Mouse (Mus musculus): ENCODE measurements around the gene Nr6a1. TPM values are rescaled to one million over a fixed set of nuclear protein-coding genes. Genes with fewer than 3 reads are reported as not detected.

Gene Nr6a1
- total RNA-seq, 2 experiments from 2014 or later: 6.0 to 6.8 TPM

DNA sequence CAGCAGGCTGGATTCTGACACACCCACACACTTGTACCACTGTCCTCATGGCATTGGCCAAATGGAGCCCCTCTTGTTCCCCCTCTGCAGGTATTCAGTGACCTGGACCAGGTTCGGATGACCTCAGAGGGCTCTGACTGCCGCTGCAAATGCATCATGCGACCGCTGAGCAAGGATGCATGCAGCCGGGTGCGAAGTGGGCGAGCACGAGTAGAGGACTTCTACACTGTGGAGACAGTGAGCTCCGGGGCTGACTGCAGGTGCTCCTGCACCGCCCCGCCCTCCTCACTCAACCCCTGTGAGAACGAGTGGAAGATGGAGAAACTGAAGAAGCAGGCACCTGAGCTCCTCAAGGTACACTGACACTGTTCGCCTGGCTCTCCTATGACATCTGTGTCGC lies 13.9 kb upstream of the Nr6a1 start:
- no peak for ATAC-seq (replicated peaks; ENCODE audit: low FRiP score, low TSS enrichment, poor library complexity, severe bottlenecking)

DNA sequence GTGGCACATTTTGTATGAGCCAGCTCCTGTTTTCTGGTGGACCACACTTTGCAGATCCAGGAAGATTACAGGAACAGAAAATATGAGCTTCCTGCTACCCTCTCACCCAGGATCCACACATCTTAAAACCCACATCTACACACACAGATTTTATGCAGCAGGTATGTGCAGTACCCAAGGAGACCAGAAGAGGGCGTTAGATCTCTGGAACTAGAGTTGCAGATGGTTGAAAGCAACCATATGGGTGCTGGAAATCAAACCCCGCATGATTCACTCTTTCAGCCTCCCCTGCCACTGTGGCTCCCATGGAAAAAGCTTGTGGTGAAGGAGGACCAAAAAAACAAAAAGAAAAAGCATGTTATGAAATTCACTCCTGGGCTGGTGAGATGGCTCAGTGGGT lies 11.6 kb upstream of the Nr6a1 start:
- ATAC-seq (replicated peaks; ENCODE audit: low FRiP score, low TSS enrichment, poor library complexity, severe bottlenecking): no peak

DNA sequence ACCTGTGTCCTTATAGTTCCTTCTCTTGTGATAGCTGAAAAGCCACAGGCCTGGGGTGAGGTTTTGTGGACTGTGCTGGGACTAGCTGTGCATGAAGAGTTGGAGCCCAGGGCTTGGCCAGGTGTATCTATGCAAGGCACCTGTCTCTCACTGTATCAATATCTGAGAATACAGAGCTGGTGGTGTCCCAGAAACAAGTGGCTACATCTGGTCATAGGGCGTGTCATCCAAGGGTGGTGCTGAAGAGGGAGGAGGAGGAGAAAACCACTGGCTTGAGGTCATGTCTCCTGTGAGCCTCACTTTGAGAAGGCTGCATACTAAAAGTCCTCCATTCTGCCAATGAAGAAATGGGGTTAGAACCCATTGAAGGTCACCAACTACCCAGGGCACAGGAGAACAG lies 10.5 kb upstream of the Nr6a1 start:
- ATAC-seq (replicated peaks; ENCODE audit: low FRiP score, low TSS enrichment, poor library complexity, severe bottlenecking): peak; percentile 79

DNA sequence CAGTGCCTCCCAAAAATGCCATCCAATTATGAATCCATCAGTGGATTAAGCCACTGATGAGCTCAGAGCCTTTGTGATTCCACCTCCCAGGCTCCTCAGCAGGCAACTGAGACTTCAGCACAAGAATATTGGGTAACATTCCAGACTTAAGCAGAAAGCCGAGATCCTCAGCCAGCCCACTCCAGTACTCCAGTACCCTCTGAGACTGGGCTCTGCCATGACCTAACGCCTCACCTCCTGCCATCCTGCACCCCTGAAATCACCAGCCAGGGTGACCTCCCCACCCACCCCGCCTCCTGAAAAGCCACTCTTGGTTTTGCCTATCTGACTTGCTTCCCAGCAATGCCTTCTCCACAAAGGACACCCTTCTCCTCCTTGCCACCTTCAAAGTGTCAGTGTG lies 9.9 kb upstream of the Nr6a1 start:
- no peak for ATAC-seq (replicated peaks; ENCODE audit: low FRiP score, low TSS enrichment, poor library complexity, severe bottlenecking)

DNA sequence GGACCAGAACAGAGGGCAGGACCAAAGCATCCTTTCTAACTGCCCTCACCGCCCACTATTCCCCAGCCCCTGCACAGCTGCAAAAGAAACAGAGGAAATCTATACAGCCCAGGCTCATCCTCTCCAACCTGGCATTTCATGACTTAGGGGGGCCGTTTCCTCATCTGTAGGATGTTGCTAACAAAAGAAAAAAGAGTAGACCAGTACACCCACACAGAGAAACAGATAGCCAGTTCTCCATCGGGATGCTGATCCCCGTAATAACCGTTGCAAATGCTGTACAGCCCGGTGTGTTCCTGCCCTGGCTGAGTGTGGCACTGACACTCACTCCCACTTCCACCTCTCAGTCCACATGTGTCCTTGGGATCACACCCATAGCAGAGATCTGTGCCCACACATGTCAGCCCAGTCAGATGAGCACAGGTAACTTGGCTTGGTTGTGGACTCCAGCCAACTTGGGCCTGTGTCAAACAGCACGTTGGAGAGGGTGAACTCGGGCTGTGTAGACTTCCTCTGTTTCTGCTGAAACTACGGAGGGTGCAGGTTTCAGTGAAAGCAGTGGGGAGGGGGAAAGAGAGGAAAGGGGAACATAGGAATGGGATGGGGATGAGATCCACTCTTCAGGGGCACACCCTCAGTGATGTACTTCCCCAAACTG lies 9.4 kb upstream of the Nr6a1 start:
- ATAC-seq (replicated peaks; ENCODE audit: low FRiP score, low TSS enrichment, poor library complexity, severe bottlenecking): no peak

DNA sequence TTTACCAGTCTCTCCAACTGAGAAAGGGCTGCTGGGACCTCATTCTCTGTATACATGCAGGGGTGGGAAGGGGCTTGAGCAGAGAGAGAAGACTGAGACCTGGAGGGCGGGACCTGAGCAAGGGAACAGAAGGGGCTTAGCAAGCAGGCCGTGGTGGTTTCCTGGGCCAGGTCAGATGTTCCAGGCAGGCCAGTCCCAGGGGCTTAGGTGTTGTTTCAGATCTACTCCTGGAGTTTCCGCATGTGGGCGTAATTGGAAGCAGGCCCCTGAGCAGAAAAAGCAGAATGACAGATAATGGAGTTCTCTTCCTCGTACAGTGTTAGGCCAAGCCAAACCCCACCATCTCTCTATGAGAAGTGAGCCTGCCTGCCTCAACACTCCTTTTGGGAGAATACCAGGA lies 7.4 kb upstream of the Nr6a1 start:
- ATAC-seq (replicated peaks; ENCODE audit: low FRiP score, low TSS enrichment, poor library complexity, severe bottlenecking): no peak

DNA sequence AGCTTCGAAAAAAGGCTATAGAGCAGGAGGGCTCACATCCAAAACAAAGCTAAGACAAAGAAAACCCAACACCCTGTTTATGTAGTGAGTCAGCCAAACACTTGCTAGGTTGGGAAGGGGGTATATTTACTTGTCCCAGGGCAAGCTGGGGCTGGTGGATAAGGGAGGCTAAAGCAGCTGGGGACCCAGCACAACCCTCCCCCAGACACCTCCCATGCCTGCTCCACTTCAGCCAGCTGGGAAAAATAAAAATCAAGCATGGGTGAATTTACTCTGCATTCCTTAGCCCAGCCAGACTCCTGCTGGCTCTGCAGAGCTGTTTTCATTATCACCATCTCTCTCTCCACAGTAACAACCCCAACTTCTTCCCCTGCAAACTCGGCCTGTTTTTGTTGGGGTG lies 6.4 kb upstream of the Nr6a1 start:
- ATAC-seq (replicated peaks; ENCODE audit: low FRiP score, low TSS enrichment, poor library complexity, severe bottlenecking): no peak

DNA sequence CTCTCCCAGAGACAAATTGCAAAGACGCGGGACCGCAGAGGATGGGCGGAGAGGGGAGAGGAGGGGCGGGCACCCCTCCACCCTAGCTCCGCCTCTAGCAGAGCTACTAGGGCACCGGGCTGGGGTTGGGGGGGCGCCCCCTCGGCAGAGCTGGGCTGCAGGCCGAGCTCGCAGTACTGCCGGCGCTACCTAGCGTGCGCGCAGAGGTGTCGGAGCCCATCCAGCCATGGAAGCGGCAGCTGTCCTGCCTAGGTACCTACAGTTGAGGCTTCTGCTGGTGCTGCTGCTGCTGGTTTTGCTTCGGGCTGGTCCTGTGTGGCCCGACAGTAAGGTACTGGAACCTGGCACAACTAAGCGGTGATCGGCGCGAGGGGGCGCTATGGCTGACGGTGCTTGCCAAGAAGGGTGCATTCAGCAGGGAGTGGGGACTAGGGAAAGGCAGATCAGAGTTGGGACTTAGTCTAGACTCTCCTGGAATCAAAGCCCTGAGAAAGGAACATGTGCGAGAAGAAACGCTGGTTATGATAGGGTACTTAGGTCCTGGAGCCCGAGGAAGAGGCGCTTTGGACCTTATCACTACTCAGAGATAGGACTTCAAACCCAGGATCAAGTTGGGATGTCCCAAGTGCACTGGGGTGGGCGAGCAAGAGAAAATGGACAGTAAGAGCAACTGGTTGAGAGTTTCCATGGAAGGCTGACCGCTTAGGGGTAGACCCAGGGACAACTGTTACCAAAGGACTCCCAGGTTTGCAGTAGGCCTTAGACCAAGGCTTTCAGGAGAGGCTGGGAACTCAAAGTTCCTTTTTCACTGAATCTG lies 4.6 kb upstream of the Nr6a1 start, which contains the start of gene Olfml2a:
Gene Olfml2a, plus strand, starts transcription at position 128 of the 817 bp plus-strand sequence.
- peak; percentile 80 for ATAC-seq (replicated peaks; ENCODE audit: low FRiP score, low TSS enrichment, poor library complexity, severe bottlenecking)

DNA sequence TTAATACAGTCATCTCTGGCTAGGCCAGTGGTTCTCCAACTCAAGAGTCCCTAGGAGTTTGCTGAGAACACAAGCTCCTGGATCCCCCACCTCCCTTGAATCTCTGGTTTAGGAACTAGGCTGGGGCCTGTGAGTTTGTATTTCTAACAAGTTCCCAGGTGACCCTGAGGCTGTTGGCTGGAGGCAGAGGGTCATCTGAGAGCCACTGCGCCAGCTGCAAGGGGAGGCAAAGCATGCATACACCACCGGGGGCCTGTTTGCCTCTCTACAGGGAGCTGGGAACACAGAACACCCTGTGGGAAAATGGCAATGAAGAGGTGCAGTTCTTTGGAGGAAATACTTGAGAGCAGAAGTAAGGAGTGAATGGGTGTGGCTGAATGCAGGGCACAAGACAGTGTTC lies 2.8 kb upstream of the Nr6a1 start:
- no peak for ATAC-seq (replicated peaks; ENCODE audit: low FRiP score, low TSS enrichment, poor library complexity, severe bottlenecking)

DNA sequence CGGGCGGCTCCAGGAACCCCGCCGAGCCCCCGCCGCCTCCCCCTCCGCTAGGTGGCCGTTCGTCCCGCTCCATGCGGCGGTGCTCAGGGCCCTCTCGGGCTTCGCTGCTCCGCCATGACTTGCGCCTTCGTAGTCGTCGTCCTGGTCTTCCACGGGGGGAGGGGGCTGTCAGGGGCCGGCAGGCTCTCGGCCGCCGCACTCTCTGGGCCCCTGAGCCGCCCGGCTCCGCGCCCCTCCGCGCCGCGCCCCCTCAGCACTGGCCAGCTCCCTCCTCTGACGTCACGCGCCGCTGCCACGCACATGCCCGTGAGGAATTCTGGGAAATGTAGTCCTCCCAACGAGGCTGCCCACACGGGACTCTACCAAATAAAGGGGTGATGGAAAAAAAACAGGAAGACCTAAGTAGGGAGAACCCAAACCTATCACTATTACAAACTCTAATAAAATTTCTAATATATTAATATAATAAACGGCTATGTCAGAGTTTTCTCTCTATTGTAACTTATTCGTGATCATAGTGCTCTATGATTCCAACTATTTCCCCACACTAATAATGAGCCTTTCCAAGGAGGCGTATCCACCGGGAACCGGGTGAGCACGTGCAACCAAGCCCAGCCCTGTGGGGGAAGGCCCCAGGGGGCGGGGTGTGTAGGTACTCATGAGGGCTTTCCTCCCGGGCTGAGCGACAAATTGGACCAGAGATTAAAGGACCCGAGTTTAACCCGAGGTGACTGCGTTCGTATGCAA lies 1.2 kb downstream of the Nr6a1 start:
- peak; percentile 96 for ATAC-seq (replicated peaks; ENCODE audit: low FRiP score, low TSS enrichment, poor library complexity, severe bottlenecking)

DNA sequence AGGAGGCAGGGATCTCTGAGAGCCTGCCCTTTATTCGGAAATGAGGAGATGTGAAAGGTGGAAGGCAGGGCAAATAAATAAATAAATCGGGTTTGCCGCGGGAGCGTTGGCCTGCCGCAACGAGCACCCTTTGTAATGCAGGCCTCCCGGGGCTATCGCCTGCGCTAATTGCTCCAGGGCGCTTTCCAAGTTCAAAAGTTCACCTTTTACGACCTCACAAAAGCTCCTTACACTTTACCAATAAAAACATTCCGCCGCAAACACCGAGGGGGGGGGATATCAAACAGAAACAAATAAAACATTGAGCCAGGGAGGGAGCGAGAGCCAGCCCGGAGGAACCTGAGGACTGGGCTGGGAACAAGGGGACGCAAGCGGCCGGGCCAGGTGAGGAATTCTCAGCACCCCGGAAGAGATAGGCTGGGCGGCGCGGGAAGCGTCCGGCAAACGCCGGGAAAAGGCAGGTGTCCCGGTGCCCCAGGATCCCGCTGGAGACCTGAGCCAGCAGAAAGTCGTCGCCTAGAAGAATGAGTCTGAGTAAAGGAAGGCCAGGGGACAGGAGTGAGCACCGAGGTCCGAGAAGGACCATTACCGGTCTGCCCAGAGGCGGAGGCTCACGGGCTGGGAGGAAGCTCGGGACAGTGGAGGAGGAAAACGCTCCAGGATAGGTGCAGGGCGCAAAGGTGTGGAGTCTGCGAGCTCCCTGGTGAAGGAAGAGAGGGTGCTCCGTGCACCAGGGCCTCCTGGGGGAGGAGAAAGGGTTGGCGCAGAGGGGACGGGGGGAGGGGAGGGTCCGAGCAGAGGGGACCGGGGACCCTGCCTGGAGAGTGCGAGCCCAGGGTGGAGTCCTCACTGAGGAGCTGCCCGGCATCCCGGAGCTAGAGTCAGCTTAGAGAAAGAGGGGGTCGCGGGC lies 2.1 kb downstream of the Nr6a1 start:
- ATAC-seq (replicated peaks; ENCODE audit: low FRiP score, low TSS enrichment, poor library complexity, severe bottlenecking): 0 out of 2 replicates have a peak, but pooled peaks have one; percentile 5

DNA sequence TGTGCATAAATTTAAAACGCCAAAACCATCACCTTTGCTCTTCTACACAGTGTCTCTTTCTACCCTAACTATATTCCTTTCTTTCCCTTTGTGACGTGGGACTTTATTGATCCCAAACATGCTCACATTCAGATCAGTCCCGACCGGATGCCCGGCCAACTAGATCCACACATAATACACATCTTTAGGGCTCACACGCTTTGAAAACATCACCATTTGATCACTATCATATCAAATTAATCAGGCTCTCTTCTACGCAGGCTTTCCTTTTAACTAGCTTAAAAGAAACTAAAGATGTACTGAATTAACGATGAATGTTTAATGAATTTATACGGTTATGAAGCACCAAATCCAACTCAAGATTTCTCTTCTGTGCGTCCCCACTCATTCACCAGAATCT lies 2.9 kb downstream of the Nr6a1 start:
- ATAC-seq (replicated peaks; ENCODE audit: low FRiP score, low TSS enrichment, poor library complexity, severe bottlenecking): no peak

DNA sequence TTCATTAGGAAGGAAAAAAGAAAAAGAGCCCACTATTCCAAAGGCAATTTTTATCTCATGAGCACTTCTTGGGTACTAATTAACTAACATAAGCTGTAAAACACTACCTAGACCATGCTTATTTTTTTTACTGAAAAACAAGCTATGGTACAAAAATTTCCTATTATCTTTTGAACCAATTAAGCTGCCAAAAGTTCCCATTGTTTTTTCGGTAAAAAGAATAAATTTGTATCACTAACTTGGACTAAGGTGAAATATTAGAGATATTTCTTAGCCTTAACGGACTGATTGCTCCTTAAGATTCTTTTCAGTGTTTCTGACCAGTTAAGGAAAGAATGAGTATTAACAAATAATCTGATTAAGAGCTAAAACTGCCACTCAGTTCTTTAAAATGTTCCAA lies 3.6 kb downstream of the Nr6a1 start:
- ATAC-seq (replicated peaks; ENCODE audit: low FRiP score, low TSS enrichment, poor library complexity, severe bottlenecking): no peak

DNA sequence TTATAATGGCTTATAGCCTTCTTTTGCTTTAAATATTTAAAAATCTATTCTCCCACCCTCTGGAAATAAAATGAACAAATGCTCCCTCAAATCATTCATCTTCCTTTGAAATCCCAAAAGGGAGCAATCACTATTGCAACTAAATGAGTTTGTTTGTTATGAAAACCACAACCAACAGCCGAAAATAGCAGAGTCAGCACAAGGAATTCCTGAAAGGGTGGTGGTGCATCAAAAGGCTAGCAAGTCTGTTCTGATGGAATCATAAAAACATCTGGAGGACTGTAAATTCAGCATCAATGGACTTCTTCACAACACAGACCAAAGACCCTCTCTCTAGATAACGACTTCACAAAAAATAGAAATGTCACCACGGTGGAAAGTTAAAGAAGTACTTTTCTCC lies 4.0 kb downstream of the Nr6a1 start:
- ATAC-seq (replicated peaks; ENCODE audit: low FRiP score, low TSS enrichment, poor library complexity, severe bottlenecking): no peak

DNA sequence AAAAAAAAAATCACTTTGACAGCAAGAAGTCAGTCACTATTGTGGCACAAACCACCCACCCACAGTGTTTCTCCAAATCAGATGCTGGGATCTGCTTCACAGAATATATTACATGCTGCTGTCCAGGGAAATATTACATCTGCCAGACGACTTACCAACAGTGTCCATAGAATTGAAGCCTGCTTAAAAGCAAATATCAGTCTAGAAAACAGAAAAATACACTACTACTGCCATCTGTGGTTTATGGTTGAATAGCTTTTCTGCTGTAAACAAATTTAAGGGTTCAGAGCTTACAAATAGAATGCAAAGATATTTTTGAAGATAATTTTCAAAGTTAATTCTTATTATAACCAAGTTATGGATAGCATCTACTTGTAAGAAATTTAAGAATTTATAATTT lies 6.1 kb downstream of the Nr6a1 start:
- no peak for ATAC-seq (replicated peaks; ENCODE audit: low FRiP score, low TSS enrichment, poor library complexity, severe bottlenecking)

DNA sequence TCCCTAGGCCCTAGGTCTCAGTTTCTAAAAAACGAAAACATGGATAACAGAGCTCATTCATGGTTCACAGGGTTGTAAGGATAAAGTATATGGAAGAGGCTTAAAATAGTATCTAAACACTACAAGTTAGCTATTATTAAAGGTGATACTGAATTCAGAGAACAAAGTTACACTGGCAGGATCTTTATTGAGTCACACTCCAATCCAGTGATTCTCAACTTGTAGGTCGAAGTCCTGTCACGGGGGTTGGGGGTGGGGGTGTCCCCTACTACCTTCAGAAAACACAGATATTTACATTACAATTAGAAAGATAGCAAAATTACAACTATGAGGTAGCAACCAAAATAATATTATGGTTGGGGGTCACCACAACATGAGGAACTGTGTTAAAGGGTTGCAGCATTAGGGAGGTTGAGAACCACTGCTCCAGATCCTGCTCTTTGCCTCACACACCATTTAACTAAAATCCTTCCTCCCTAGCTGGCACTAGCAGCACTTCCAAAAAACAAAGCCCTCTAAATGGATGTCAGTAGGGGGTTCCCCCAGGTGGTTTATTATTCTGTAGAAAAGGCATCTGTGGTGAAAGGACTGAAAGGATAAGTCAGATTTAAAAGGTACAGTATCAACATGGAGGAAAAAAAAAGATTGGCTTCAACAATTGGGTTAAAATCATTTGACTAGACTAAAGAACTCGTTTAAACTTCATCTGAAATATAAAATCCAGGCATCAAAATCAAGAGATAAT lies 10.4 kb downstream of the Nr6a1 start:
- ATAC-seq (replicated peaks; ENCODE audit: low FRiP score, low TSS enrichment, poor library complexity, severe bottlenecking): no peak

DNA sequence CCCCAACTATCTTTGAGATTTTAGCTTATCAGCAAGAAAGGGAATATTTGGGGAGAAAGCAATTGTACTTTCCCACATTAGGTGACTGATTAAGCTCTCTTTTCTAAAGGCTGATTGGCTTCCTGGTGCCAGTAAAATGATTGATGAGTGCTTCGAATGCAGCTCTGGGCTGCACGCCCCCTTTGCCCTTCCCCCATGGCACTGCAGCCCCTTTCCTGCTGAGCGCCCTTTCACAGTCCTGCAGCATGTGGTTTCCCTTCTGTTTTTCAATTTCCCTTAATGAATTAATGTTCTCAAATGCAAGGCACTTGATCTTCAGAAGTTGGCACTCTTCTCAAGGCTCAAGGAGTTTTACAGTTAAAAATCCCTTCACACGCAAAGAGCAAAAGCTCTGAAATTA lies 12.5 kb downstream of the Nr6a1 start:
- ATAC-seq (replicated peaks; ENCODE audit: low FRiP score, low TSS enrichment, poor library complexity, severe bottlenecking): no peak

DNA sequence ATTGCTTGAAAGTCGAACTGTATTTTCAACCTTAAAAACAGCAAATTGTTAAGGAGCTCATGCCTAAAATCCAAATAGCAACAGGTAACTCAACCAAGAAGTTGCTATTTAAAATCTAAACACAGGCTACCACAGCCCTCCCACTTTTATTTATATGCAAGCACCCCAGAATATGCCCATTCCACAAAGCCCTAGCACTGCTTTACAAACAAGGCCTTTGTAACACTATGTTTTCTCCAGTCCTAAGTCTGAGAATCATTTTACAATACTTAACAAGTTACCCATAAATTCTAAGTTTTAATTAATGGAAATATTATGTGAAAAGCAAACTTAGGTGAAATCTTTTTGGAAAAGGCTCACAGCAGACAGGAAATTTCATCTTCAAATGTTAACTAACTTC lies 13.0 kb downstream of the Nr6a1 start:
- ATAC-seq (replicated peaks; ENCODE audit: low FRiP score, low TSS enrichment, poor library complexity, severe bottlenecking): no peak

DNA sequence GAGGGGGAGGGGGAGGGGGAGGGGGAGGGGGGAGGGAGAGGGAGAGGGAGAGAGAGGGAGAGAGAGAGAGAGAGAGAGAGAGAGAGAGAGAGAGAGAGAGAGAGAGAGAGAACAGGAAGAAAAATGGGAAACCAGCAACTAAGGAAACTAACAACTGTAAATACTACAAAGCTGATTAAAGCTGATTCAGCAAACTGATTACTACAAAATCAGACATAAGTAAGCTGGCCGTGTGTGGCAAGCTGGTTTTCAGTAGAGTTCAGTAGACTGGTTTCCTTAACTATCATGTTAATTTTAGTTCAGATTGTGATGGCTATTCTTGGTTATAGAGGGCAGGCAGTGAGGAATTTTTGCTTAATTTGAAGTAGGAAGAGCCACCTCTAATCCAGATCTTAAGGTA lies 18.9 kb downstream of the Nr6a1 start:
- ATAC-seq (replicated peaks; ENCODE audit: low FRiP score, low TSS enrichment, poor library complexity, severe bottlenecking): no peak
